28 mouse cellular contexts compared by ENCODE assay signal in genomic region chr4:131440845-131441244, GRCm38 (mm10).
A peak's percentile ranks its signal among the peaks of the same experiment; 100 is the strongest.
DNase-seq lines count a peak whose midpoint lies in the region; ATAC-seq lines count a peak whose summit lies in the region.
"Had no signal": no experiment of that assay in that cellular context is flagged by ENCODE, and none has a peak within 500 bp of the region (broad histone marks: within the 10 kb centered on the region; RNA-seq: fewer than 3 reads in every experiment).

No protein-coding gene starts in this region.

- ATAC-seq in embryonic facial prominence, embryonic 14.5 days (ENCODE audit: low read depth): peak; percentile 33; the same call in 1 of the 2 replicates
- ATAC-seq in embryonic facial prominence, embryonic 15.5 days (ENCODE audit: insufficient number of reproducible peaks, low FRiP score, low TSS enrichment, low read depth): no peak
- ATAC-seq in limb, embryonic 15.5 days (ENCODE audit: insufficient number of reproducible peaks, low FRiP score, low TSS enrichment, low read depth): peak; percentile 71; the same call in 1 of the 2 replicates
- ATAC-seq in kidney, embryonic 15.5 days (replicated peaks; ENCODE audit: low FRiP score): no peak
- no peak for ATAC-seq in erythroblast, adult 5-6 weeks (replicated peaks; ENCODE audit: low FRiP score, poor library complexity, severe bottlenecking)
- ATAC-seq: activated CD4-positive, CD25-positive, alpha-beta regulatory T cell, adult 4 months; CD4-positive, CD25-positive, alpha-beta regulatory T cell, adult 4 months; forebrain, embryonic 14.5 days; forebrain, embryonic 16.5 days; Patski had no signal

- DNase-seq in embryonic facial prominence, embryonic 14.5 days (ENCODE audit: low spot score): peak; percentile 56
- no peak for DNase-seq in embryonic facial prominence, embryonic 10.5 days (ENCODE audit: low spot score)
- DNase-seq: adrenal gland, adult 2 months; adrenal gland, postnatal 10 days; adrenal gland, postnatal 25 days; B cell, adult 2 months; cerebellum, adult 11 months; cerebellum, adult 18-20 months; cerebellum, adult 8-10 months; cerebellum, adult 9-11 months; cerebellum, postnatal 14 days; cerebellum, postnatal 36 days; embryo, embryonic 11 days had no signal

- no peaks in the 10 kb centered on the region for H3K27me3 ChIP-seq in embryonic facial prominence, embryonic 14.5 days (replicated peaks; ENCODE audit: control insufficient read depth, insufficient read depth, low read length)
- H3K27me3 ChIP-seq in embryonic facial prominence, embryonic 10.5 days (replicated peaks; ENCODE audit: low read depth, poor library complexity, severe bottlenecking): no peaks in the 10 kb centered on the region
- H3K27me3 ChIP-seq in embryonic facial prominence, embryonic 15.5 days: no peaks in the 10 kb centered on the region
- H3K27me3 ChIP-seq in limb, embryonic 15.5 days: no peaks in the 10 kb centered on the region
- H3K27me3 ChIP-seq in kidney, embryonic 15.5 days: no peaks in the 10 kb centered on the region
- H3K27me3 ChIP-seq: CH12.LX; embryonic facial prominence, embryonic 12.5 days; forebrain, embryonic 12.5 days had no signal

- H3K27ac ChIP-seq in embryonic facial prominence, embryonic 14.5 days (replicated peaks; ENCODE audit: low read depth, low read length): no peak overlapping the region
- no peak overlapping the region for H3K27ac ChIP-seq in embryonic facial prominence, embryonic 10.5 days (replicated peaks)
- H3K27ac ChIP-seq in embryonic facial prominence, embryonic 15.5 days (replicated peaks): 0 out of 2 replicates have a peak overlapping the region, but pooled peaks have one; percentile 11
- H3K27ac ChIP-seq in limb, embryonic 15.5 days: peak overlapping the region; percentile 43; the same call in 1 of the 2 replicates
- no peak overlapping the region for H3K27ac ChIP-seq in kidney, embryonic 15.5 days
- H3K27ac ChIP-seq: embryonic facial prominence, embryonic 12.5 days; forebrain, embryonic 10.5 days; forebrain, embryonic 12.5 days had no signal

- no peaks in the 10 kb centered on the region for H3K36me3 ChIP-seq in embryonic facial prominence, embryonic 14.5 days (ENCODE audit: control insufficient read depth, insufficient read depth, low read length)
- H3K36me3 ChIP-seq in embryonic facial prominence, embryonic 10.5 days (replicated peaks): no peaks in the 10 kb centered on the region
- H3K36me3 ChIP-seq in embryonic facial prominence, embryonic 15.5 days: no peaks in the 10 kb centered on the region
- H3K36me3 ChIP-seq in limb, embryonic 15.5 days: no peaks in the 10 kb centered on the region
- no peaks in the 10 kb centered on the region for H3K36me3 ChIP-seq in kidney, embryonic 15.5 days
- H3K36me3 ChIP-seq: embryonic facial prominence, embryonic 12.5 days; forebrain, embryonic 10.5 days; forebrain, embryonic 12.5 days; G1E had no signal

- H3K4me2 ChIP-seq in embryonic facial prominence, embryonic 14.5 days (ENCODE audit: low read depth, low read length): no peak overlapping the region
- H3K4me2 ChIP-seq in embryonic facial prominence, embryonic 15.5 days (replicated peaks): no peak overlapping the region
- no peak overlapping the region for H3K4me2 ChIP-seq in limb, embryonic 15.5 days
- H3K4me2 ChIP-seq in kidney, embryonic 15.5 days: no peak overlapping the region
- H3K4me2 ChIP-seq: embryonic facial prominence, embryonic 12.5 days; forebrain, embryonic 12.5 days had no signal

- H3K4me1 ChIP-seq in embryonic facial prominence, embryonic 14.5 days (ENCODE audit: control insufficient read depth, insufficient read depth, low read length): peaks cover 10% of the 10 kb centered on the region; the same call in 1 of the 2 replicates
- H3K4me1 ChIP-seq in embryonic facial prominence, embryonic 10.5 days: peaks cover 5% of the 10 kb centered on the region; the same call in 1 of the 2 replicates
- H3K4me1 ChIP-seq in embryonic facial prominence, embryonic 15.5 days: 0 out of 2 replicates have a peak, but pooled peaks cover 4% of the 10 kb centered on the region
- 0 out of 2 replicates have a peak, but pooled peaks cover 12% of the 10 kb centered on the region for H3K4me1 ChIP-seq in limb, embryonic 15.5 days
- no peaks in the 10 kb centered on the region for H3K4me1 ChIP-seq in kidney, embryonic 15.5 days
- H3K4me1 ChIP-seq: embryonic facial prominence, embryonic 12.5 days had no signal

- H3K4me3 ChIP-seq in embryonic facial prominence, embryonic 14.5 days (ENCODE audit: low read depth, low read length): no peak overlapping the region
- no peak overlapping the region for H3K4me3 ChIP-seq in embryonic facial prominence, embryonic 10.5 days
- H3K4me3 ChIP-seq in embryonic facial prominence, embryonic 15.5 days (replicated peaks): no peak overlapping the region
- H3K4me3 ChIP-seq in limb, embryonic 15.5 days: no peak overlapping the region
- no peak overlapping the region for H3K4me3 ChIP-seq in kidney, embryonic 15.5 days (replicated peaks)
- H3K4me3 ChIP-seq: embryonic facial prominence, embryonic 12.5 days; erythroblast, embryonic 14.5 days; forebrain, embryonic 10.5 days; forebrain, embryonic 12.5 days had no signal

- no peaks in the 10 kb centered on the region for H3K9me3 ChIP-seq in embryonic facial prominence, embryonic 14.5 days (ENCODE audit: control insufficient read depth, low read length)
- H3K9me3 ChIP-seq in embryonic facial prominence, embryonic 10.5 days: no peaks in the 10 kb centered on the region
- H3K9me3 ChIP-seq in embryonic facial prominence, embryonic 15.5 days (replicated peaks): no peaks in the 10 kb centered on the region
- no peaks in the 10 kb centered on the region for H3K9me3 ChIP-seq in limb, embryonic 15.5 days
- H3K9me3 ChIP-seq in kidney, embryonic 15.5 days (replicated peaks): no peaks in the 10 kb centered on the region
- H3K9me3 ChIP-seq: embryonic facial prominence, embryonic 12.5 days; forebrain, embryonic 10.5 days; forebrain, embryonic 12.5 days; G1E had no signal

- 30% methylated on average over 3 of the region's 3 CpGs for WGBS in embryonic facial prominence, embryonic 14.5 days
- WGBS in embryonic facial prominence, embryonic 10.5 days: 78% methylated on average over 3 of the region's 3 CpGs
- 32% methylated on average over 3 of the region's 3 CpGs for WGBS in embryonic facial prominence, embryonic 15.5 days
- WGBS in limb, embryonic 15.5 days: 28% methylated on average over 3 of the region's 3 CpGs
- WGBS in kidney, embryonic 15.5 days: 83% methylated on average over 3 of the region's 3 CpGs

- no peak overlapping the region for H3K9ac ChIP-seq in embryonic facial prominence, embryonic 14.5 days (ENCODE audit: low read depth, low read length)
- no peak overlapping the region for H3K9ac ChIP-seq in embryonic facial prominence, embryonic 15.5 days
- H3K9ac ChIP-seq in limb, embryonic 15.5 days: no peak overlapping the region
- H3K9ac ChIP-seq in kidney, embryonic 15.5 days: no peak overlapping the region
- H3K9ac ChIP-seq: embryonic facial prominence, embryonic 12.5 days; forebrain, embryonic 12.5 days had no signal

Comparison
In these comparisons a context has a peak if more than half of its experiments do, and no peak if none do; other contexts are left out.
1. ATAC-seq: peak in embryonic facial prominence, embryonic 14.5 days (single experiment) and limb, embryonic 15.5 days (single experiment); none in embryonic facial prominence, embryonic 15.5 days (single experiment), kidney, embryonic 15.5 days (single experiment) and erythroblast, adult 5-6 weeks (single experiment).
2. H3K27ac ChIP-seq: peak in embryonic facial prominence, embryonic 15.5 days (single experiment) and limb, embryonic 15.5 days (single experiment); none in embryonic facial prominence, embryonic 14.5 days (single experiment), embryonic facial prominence, embryonic 10.5 days (single experiment) and kidney, embryonic 15.5 days (single experiment).